Mouse (Mus musculus) adipocyte (in vitro differentiated cells): ENCODE data around the gene Siglecf.

Source experiments
- DNase-seq: peaks from one replicate; pipeline ENCODE4 v3.0.0-alpha.2; 2016; ENCODE audit warnings: low spot score

Gene Siglecf

DNA sequence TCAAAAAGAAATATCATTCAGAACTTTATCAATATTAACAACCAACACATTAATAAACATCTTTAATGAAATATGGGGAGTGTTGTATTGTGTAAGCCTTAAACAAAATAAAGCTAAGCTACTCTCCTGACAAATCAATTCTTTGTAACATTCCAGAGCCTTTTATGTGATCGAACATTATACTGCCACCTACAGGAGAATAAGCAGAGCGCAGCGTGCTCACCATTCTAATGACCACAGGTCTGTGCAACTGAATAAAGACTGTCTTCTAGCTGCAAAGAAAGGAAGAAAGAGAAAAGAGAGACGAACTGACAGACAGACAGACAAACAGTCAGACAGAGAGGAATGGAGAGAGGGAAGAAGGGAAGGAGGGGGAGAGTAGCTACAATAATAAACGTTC, 27.1 kb downstream of the Siglecf start:
- peak; percentile 64 for DNase-seq

DNA sequence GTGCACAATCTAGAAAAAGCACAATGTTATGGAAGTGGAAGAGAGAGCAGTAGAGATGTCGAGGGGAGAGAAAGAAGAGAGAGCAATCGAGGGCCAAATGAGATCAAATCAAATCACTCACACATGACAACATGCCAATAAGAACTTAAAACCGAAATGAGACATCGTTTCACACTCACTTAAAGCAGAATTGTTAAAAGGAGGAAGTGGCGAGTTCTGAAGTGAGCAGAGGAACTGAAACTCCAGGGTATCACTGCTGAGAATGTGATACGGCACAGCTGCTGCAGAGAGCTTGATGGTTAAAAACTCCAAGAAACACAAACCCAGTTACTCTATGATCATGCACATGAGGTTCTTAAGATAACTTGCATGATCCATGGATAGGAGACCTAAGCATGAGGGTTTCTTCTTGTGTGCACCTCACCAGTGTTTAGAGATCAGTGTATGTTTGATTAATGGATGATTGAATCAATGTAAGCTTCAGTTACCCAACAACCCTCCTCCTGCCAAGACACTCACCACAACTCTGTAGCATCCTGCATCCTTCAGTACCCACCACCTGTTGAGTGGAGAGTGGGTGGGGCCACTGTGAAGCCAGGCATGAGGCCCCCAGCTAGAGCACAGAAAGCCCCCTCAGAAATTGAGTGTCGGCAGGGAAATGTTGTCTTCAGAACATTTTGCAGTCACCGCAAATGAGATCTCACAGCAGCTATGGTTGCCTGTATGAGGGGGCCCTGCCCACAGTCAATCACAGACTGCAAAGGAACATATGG, 41.4 kb downstream of the Siglecf start:
- DNase-seq, result no peak

DNA sequence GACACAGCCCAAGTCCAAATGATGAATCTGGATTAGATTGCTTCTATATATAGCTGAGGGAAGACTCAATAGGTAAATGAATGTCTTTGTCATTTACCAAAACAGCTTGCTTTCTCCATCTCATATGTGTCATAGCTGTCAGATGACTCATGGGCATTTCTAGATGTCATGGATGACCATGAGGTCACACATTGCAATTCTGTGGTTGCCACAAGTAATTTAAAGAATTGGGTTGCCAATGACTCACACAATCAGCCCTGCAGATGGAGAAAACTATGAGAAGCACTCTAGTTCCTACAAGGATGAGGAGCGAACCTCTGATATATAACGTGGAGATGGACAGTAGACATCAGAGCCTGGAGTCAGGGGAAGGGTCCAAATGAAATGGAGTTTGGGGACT, 48.4 kb downstream of the Siglecf start:
- no peak for DNase-seq

DNA sequence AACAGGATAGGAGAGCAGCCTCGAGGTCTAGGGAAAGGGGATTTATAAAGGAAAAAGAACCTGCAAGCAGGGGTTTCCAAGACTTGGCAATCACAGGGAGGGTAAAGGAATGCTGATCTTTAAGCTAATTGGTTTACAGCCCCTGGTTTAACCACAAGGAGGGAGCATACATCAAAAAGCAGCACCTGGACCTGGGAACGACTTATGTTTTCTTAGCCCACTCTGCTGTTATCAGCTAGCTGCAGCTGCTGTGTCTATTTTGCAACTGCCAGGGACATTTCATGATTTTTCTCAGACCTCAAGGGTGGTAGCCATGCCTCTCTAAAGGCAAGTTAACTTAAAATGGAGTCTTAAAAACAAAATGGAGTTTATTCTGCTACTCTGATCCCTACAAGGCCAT, 51.6 kb downstream of the Siglecf start:
- DNase-seq, result no peak

DNA sequence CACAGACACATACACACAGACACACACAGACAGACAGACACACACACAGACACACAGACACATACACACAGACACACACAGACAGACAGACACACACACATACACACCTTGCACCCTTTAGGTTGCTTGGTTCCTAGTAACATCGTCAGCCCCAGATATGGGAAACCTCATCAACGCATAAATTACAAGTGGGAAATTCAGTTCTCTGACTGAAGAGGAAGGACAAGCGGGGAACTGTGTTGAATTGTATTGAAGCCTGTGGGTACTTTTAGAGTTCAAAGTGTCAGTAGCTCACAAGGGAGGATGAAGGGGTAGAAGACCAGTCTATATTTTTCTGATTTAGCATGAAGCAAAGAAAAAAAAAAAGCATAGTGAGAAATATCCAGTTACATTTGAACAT, 56.4 kb downstream of the Siglecf start:
- DNase-seq, result no peak

DNA sequence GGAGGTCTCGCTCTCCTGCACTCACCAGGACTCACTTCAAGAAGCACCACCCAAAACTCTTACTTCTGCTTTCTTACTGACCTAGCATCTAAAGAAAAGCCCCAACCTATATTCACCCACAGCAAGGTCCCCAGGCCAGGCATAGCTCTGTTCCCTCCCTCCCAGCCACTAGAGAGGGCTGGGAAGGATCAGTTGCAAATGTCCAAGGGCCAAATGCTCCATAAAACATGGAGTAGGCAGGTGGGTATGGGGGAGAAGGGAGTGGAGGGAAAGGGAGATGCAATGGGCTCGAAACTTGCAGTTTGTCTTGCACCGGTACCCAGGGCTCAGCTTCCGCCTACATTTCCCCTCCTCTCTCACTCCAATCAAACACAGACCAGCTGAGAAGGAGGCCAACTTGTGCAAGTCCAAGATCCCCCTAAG, 57.0 kb downstream of the Siglecf start, which contains the start of gene Siglecg:
TSS of gene Siglecg (plus strand) at position 74 of the 423 bp plus-strand sequence.
- no peak for DNase-seq

DNA sequence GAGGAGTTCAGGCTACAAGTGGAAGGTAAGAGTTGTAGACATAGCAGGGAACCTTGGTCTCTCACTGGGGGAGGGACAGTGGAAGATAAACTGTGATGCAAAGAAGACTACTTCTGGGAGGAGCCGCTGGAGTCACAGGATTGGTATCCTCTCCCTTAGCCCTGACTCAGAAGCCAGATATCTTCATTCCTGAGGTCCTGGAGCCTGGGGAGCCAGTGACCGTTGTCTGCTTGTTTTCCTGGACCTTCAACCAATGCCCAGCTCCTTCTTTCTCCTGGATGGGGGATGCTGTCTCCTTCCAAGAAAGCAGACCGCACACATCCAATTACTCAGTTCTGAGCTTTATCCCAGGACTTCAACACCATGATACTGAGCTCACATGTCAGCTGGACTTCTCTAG, 57.9 kb downstream of the Siglecf start:
- DNase-seq, result no peak
